Mouse (Mus musculus): ENCODE data around the gene Frmd4a.

GRCm38 (mm10) chr2:4154654-4155047, 137.1 kb downstream of the Frmd4a start:
- TF ChIP-seq POLR2A (IDR thresholded peaks at IDR 0.05; ENCODE audit: insufficient read depth, low read depth, low read length): no peak
- no peak for TF ChIP-seq CTCF (IDR thresholded peaks at IDR 0.05)
